Mouse (Mus musculus) mouse trophoblast stem cell (cell line): Measurements from ENCODE around the gene Olfr1444.

Experiments used
- in situ Hi-C, 2 experiments: fragments of 300-500 bp; cut with MseI, MboI; formaldehyde crosslinking; loops; 2 replicates in 1 of 2; 3 replicates in 1 of 2; pipeline ENCODE4 v1.15.1; 2025

Gene Olfr1444

GRCm38 (mm10) chr19:12856983-12857382 lies at the start of gene Olfr1444:
Gene Olfr1444 (plus strand): TSS chr19:12857283.
- in situ Hi-C loops = no loop called here

DNA sequence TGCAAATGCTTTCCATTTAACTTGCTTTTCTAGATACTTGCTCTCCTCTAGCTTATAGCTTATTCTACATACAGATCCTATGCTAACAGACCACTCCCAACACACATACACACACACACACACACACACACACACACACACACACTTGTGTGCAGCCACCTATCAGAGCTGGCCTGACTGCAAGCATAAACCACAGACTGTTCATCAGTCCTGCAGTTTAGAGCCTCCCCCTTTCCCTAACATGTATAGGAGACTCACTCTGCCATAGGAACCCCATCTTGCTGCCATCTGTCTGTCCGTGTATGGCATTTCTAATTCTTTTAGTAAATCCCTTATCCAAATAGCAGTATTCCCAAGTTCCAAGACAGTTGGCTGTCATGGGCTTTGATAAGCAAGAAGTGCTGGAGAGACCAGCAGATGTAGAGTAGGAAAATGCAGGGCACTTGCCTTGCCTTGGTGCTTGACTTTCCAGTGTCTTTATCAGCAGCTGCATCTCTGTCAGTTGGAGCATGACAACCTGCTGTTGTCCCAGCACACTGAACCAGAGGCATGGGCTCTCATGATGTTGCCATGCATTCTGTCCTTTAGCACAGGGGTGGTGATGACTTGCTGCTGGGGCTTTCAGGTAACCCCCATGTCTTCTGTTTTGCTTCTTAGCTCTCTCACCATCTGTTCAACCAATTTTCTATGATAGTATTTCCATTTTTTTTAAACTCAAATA lies 44.3 kb upstream of the Olfr1444 start:
- in situ Hi-C loops = loop anchor here in 1 of 2 experiments (25.0 kb wide), 1 partner anchor 301 kb away; the partner anchor contains the start of gene Dtx4

- in situ Hi-C loops = loop anchor here in 1 of 2 experiments (25.0 kb wide), 1 partner anchor 302 kb away; the partner anchor contains the start of gene Dtx4
These were observed 43.2 kb upstream of the Olfr1444 start for GRCm38 (mm10) chr19:12813883-12814282.

DNA sequence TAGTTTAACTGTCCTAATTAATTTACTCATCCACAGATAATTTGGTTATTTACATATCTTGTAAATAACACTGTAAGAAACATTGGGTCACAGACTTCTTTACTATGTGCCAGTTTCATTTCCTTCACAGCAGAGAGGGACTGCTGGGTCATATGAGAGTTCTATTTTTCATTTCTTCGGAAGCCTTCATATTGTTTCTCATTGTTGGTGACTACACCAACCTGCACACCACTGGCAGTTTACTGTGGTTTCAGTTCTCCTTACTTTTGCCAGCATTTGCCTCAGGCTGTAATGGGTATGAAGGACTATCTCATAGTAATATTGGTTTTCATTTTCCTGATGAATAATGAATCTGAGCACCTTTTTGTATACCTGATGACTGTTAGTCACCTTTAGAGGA lies 38.6 kb upstream of the Olfr1444 start:
- in situ Hi-C loops = loop anchor here in 1 of 2 experiments (25.0 kb wide), 1 partner anchor 306 kb away; the partner anchor contains the start of gene Dtx4

DNA sequence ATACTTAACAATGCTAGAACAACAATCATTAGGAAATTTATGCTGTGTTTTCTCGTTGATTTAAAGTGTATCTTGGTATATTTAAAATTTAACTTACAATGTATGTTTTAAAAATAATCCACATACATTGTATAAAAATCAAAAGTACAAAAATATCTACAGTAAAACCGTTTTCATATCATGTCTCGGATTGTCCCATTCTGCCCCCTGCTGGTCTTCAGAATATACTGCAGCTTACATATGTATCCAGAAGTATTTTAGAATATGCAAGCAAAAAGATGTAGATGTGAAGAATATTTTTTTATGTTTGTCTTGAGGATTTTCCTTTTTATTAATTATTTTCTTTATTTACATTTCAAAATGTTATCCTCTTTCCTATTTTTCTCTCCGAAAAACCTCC lies 36.7 kb upstream of the Olfr1444 start:
- in situ Hi-C loops = loop anchor here (10.0 to 25.0 kb wide), 2 partner anchors 306 to 308 kb away; partner anchors contain the start of gene Dtx4 (in 1 of the 2)

- in situ Hi-C loops = loop anchor here (10.0 to 25.0 kb wide), 2 partner anchors 310 to 312 kb away; partner anchors contain the start of gene Dtx4 (in 1 of the 2)
These were observed 32.5 kb upstream of the Olfr1444 start for GRCm38 (mm10) chr19:12824549-12824948.

DNA sequence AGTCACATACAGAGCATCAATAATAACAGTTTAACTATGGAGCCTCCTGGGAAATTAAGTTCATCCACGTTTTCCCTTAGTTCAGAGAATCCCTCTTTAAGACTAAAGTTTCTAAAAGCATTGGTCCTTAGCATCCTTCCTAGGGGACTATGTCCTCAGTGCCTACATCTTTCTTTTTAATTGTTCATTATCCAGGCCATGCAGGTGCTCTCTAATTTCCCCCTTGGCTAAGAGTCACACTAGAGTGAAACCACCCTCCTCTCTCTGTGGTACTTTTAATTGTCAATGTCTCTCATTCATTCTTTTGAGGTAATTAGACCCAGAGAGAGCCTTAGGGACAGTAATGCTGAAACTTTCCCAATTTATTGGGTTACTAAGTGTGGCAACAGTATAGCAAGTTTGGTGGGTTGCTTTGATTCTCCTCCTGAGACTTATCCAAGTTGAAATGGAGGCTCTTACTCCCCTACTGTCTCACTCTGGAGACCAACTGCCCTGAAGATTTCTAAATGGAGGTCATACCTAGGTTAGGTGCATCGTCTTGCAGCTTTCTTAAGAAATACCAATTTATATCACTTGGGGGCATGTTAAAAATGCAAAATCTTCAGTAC lies 26.2 kb upstream of the Olfr1444 start:
- in situ Hi-C loops = no loop called here

DNA sequence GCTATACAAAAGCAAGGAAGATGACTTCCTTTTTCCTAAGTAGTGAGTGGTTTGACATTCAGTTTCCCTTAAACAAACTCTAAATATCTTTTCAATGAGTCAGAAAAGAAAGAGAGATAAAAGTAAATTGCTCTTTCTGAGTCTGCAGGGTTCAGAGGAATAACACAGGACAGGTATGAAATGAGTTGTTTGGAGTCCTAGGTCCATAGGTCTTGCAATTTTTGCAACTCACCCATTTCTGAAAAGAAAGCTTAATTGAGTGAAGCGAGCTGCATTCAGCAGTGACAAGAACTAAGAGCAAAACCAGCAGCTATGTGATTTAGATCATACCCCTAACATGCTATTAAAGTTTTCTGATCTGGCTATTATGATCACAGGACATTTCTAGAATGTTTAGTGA lies 25.5 kb upstream of the Olfr1444 start:
- in situ Hi-C loops = no loop called here

DNA sequence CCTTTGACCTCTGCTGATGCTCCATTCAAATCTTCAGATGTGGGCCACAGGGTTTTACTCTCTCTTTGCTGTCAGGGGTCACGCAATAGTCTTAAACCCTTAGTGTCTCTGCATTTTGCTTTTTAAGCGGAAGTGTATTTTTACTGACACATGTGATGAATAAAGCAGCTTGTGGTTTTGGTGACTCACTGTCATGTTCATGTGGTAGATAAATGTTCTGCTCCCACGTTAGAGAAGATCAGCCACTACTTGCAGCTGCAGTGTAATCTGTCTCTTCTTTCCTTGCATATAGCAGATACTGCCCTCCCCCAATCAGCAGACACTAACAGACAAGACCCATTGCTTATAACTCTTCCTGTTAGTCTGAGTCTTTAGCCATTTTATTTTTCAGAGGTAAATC lies 23.5 kb upstream of the Olfr1444 start:
- in situ Hi-C loops = no loop called here

DNA sequence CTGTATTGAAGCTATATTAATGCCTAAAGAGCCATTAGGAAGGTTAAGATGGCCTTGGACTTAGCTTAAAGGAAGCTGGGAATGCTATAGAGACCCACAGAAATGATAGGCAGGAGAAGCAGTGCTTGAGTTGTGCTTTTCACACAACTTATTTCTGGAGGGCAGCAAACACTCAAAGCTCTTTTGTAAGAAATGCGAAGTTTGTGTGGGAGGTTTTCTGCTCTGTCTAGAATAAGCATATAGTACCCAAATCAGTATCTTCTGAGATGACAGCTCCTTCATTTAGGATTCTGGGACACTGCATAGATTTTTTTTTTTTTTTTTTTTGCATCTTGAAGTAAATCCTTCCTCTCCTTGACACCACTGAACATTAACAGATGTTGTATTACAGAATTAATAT lies 18.6 kb upstream of the Olfr1444 start:
- in situ Hi-C loops = no loop called here

DNA sequence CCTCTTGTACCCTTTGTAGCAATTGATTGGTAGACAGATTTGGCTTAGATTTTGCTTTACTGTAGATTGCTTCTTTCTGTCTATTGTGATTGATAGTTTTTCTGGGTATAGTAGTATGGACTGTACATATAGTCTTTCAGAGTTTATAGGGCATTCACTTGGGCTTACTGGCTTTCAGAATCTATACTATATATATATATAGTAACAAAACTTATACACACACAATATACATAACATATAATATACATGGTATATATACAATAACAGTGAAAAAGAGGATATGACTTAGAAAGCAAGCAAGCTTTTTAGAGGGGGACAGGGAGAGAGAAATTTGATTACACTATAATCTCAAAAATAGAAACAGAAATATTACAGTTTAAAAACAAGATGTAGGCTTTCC lies 10.7 kb upstream of the Olfr1444 start, which contains the start of gene Gm5244:
TSS of gene Gm5244 (plus strand) at position 301 of the 400 bp plus-strand sequence.
- in situ Hi-C loops = no loop called here

- in situ Hi-C loops = no loop called here
These were observed 26.5 kb downstream of the Olfr1444 start, which contains the start of gene Olfr1445 for GRCm38 (mm10) chr19:12883555-12883954. Gene Olfr1445 (plus strand): TSS chr19:12883855.

- in situ Hi-C loops = no loop called here
These were observed 36.3 kb downstream of the Olfr1444 start, which contains the start of gene Olfr1446 for GRCm38 (mm10) chr19:12893424-12893823. Gene Olfr1446 (minus strand): TSS chr19:12893524.

- in situ Hi-C loops = no loop called here
These were observed 46.6 kb downstream of the Olfr1444 start, which contains the start of gene Olfr1447 for GRCm38 (mm10) chr19:12903643-12904042. Gene Olfr1447 (minus strand): TSS chr19:12903743.
